Mouse (Mus musculus) erythroblast, embryonic 14.5 days (primary cell): ENCODE measurements around the gene Sult6b2.

Experiments
- GATA1 ChIP-seq: IDR thresholded peaks from 2 replicates; pipeline ENCODE4 v1.6.1; 2012; ENCODE audit warnings: low read length, inconsistent platforms, mixed read lengths
- TAL1 ChIP-seq: IDR thresholded peaks from 3 replicates; pipeline ENCODE4 v1.6.1; 2012; ENCODE audit warnings: low read length, inconsistent platforms, mixed read lengths

DNA sequence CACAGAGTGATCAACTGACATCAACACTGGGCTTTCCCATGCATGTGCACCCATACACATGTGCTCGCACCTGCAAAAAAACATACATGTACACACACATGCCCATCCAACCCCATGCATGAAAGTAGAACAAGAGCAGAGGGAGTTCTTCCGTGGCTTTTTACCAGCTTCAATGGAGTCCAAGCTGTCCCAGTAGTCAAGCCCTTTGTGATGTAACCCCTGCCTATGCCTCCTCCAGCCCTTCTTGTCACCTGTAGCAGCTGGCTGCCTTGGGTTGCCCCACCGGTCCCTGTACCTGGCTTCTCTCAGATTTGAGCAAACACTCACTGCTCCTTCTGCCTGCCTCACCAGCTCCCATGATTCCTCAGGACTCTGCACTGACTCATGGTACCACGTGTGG is 40.8 kb upstream of the Sult6b2 start:
- TF ChIP-seq TAL1 (no peak), GATA1 (no peak)
